In genomic region chr6:88824183-88824582, GRCm38 (mm10) we compare ENCODE assay signal across 13 mouse cellular contexts.
A peak's percentile ranks its signal among the peaks of the same experiment; 100 is the strongest.
DNase-seq lines count a peak whose midpoint lies in the region.
"Had no signal": no experiment of that assay in that cellular context is flagged by ENCODE, and none has a peak within 500 bp of the region (broad histone marks: within the 10 kb centered on the region; RNA-seq: fewer than 3 reads in every experiment).

No protein-coding gene starts in this region.

- peak; percentile 32 for DNase-seq in cerebellum, adult 8-10 months
- DNase-seq in cerebellum, adult 11 months: no peak
- DNase-seq in cerebellum, postnatal 10 days: peak; percentile 53 to 54
- DNase-seq in cerebellum, adult 9-10 months: no peak
- peak; percentile 93 for DNase-seq in heart, adult 11 months
- no peak for DNase-seq in heart, adult 9 months (ENCODE audit: low spot score in 2 of 2)
- peak; percentile 48 for DNase-seq in brain, adult 2 months (ENCODE audit: low read depth, low spot score)
- DNase-seq: adrenal gland, adult 8-10 months; adrenal gland, postnatal 14 days; adrenal gland, postnatal 36 days; B cell, adult 2 months; cerebellum, adult 11-12 months; embryo, embryonic 11 days had no signal

Comparison
In these comparisons a context has a peak if more than half of its experiments do, and no peak if none do; other contexts are left out.
1. DNase-seq: peak in cerebellum, adult 8-10 months (single experiment), cerebellum, postnatal 10 days (2 of 2), heart, adult 11 months (single experiment) and brain, adult 2 months (single experiment); none in cerebellum, adult 11 months (single experiment), cerebellum, adult 9-10 months (single experiment) and heart, adult 9 months (0 of 2).